Mouse (Mus musculus): Measurements from ENCODE around the gene Ppfibp2. TPM values are rescaled to one million over a fixed set of nuclear protein-coding genes. Genes with fewer than 3 reads are reported as not detected.

Ppfibp2 gene
- polyA plus RNA-seq, 1 experiment from 2014 or later, result 12.8 TPM

GRCm38 (mm10) chr7:107648937-107649688 is 54.1 kb downstream of the Ppfibp2 start:
- H3K9ac ChIP-seq, result no peak overlapping the region
- H3K27ac ChIP-seq, result no peak overlapping the region
- H3K27me3 ChIP-seq (replicated peaks), result no peaks in the 10 kb centered on the region
- H3K9me3 ChIP-seq, result no peaks in the 10 kb centered on the region
- ATAC-seq, result no peak
- H3K4me3 ChIP-seq (replicated peaks), result no peak overlapping the region
- no peaks in the 10 kb centered on the region for H3K36me3 ChIP-seq
- no peak overlapping the region for H3K4me2 ChIP-seq (replicated peaks)
- no peaks in the 10 kb centered on the region for H3K4me1 ChIP-seq (replicated peaks)
- 77% methylated on average over 12 of the region's 12 CpGs for WGBS

DNA sequence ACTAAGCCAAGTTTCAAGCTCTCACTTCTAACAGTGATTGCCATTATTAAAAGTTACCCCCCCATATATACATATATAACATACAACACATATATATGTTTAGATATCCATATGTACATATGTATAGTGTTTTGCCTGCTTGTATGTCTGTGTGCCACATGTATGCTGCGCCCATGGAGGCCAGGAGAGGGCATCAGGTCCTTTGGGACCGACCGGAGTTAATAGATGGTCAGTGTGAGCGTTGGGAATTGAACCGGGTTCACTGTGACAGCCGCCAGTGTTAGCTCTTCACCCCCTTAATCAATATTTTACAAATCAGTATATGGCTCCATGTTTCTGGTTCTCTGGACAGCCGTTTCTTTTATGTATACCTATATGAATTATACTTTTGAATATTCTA is 55.0 kb downstream of the Ppfibp2 start:
- 84% methylated on average over 7 of the region's 7 CpGs for WGBS
- H3K36me3 ChIP-seq, result no peaks in the 10 kb centered on the region
- no peaks in the 10 kb centered on the region for H3K4me1 ChIP-seq (replicated peaks)
- no peak overlapping the region for H3K4me3 ChIP-seq (replicated peaks)
- no peak overlapping the region for H3K27ac ChIP-seq
- no peak overlapping the region for H3K4me2 ChIP-seq (replicated peaks)
- no peak overlapping the region for H3K9ac ChIP-seq
- ATAC-seq, result no peak
- no peaks in the 10 kb centered on the region for H3K27me3 ChIP-seq (replicated peaks)
- H3K9me3 ChIP-seq, result no peaks in the 10 kb centered on the region

- Histone ChIP-seq H3K36me3 (no peaks in the 10 kb centered on the region), H3K27ac (no peak overlapping the region), H3K27me3 (replicated peaks) (no peaks in the 10 kb centered on the region), H3K4me3 (replicated peaks) (no peak overlapping the region), H3K9ac (no peak overlapping the region), H3K4me2 (replicated peaks) (no peak overlapping the region), H3K4me1 (replicated peaks) (no peaks in the 10 kb centered on the region), H3K9me3 (no peaks in the 10 kb centered on the region)
- no peak for ATAC-seq
- 45% methylated on average over 1 of the region's 1 CpGs for WGBS
Measured at GRCm38 (mm10) chr7:107651821-107652220, 56.8 kb downstream of the Ppfibp2 start.

DNA sequence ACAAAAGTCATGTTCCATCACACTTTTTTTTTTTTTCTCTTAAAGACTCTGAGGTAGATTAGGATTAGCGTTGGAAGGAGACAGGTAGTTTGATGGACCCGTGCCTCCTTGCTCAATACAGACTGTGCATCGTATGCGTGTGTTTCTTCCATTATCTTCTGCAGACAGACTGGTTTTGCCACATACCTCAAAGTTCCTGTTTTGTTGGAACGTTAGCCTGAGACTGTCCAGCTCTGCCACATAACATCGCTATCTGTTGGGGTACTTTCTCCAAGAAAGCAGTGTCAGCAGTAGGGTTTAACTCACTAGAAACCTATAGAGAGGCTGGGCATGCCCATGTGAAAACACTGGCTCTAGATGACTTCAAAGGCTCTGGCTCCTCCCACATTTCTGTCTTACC is 61.4 kb downstream of the Ppfibp2 start:
- ATAC-seq, result no peak
- Histone ChIP-seq H3K4me3 (replicated peaks) (no peak overlapping the region), H3K36me3 (no peaks in the 10 kb centered on the region), H3K27ac (no peak overlapping the region), H3K9me3 (no peaks in the 10 kb centered on the region), H3K9ac (no peak overlapping the region), H3K4me2 (replicated peaks) (no peak overlapping the region), H3K4me1 (replicated peaks) (peaks cover 1% of the 10 kb centered on the region), H3K27me3 (replicated peaks) (no peaks in the 10 kb centered on the region)
- 76% methylated on average over 6 of the region's 6 CpGs for WGBS

DNA sequence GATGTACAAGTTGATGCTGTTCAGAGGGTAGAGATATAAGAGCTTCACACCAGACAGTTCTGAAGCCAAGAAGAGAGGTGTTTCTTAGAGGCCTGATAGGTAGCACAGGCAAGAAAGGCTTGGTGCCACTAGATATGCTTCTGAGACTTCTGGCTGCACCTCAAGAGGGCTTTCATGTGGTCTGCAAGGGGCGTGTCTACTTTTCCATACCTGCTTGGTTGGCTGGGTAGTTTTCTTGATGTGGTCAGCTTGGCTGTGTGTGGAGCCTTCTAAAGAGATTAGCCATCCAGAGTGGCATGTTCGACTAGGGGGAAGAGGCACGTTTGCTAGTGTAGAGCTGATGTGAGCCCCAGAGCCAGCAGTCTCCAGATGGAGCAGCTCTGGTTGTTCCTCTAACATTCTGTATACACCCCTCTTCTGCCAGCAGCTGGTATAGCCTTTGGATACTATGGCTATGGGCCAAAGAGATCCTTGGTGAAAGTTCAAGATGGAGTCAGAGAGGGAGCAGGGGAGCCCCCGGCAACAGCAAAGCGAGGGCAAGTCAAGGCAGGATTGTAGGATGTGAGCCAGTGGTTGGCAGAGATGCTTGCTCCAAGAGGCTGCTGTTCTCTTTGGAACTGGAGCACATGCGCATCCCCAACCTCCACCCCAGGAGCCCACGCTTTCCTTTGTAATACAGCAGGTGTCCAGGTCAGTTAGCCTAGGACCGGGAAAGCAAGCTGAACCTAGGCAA is 64.3 kb downstream of the Ppfibp2 start:
- Histone ChIP-seq H3K4me2 (replicated peaks) (no peak overlapping the region), H3K4me3 (replicated peaks) (no peak overlapping the region), H3K4me1 (replicated peaks) (peaks cover 20% of the 10 kb centered on the region), H3K36me3 (no peaks in the 10 kb centered on the region), H3K27me3 (replicated peaks) (no peaks in the 10 kb centered on the region), H3K9ac (no peak overlapping the region), H3K9me3 (no peaks in the 10 kb centered on the region), H3K27ac (no peak overlapping the region)
- ATAC-seq, result no peak
- WGBS, result 78% methylated on average over 8 of the region's 8 CpGs

- peak; percentile 6; the same call in 1 of the 2 replicates for ATAC-seq
- 12% methylated on average over 8 of the region's 8 CpGs for WGBS
- Histone ChIP-seq H3K27me3 (replicated peaks) (no peaks in the 10 kb centered on the region), H3K4me2 (replicated peaks) (0 out of 2 replicates have a peak overlapping the region, but pooled peaks have one; percentile 19), H3K4me1 (replicated peaks) (peaks cover 39% of the 10 kb centered on the region), H3K4me3 (replicated peaks) (no peak overlapping the region), H3K27ac (peak overlapping the region; percentile 81), H3K36me3 (no peaks in the 10 kb centered on the region), H3K9ac (no peak overlapping the region), H3K9me3 (no peaks in the 10 kb centered on the region)
Measured at GRCm38 (mm10) chr7:107661189-107661842, 66.3 kb downstream of the Ppfibp2 start.

- H3K27ac ChIP-seq, result peak overlapping the region; percentile 81
- no peak for ATAC-seq
- H3K27me3 ChIP-seq (replicated peaks), result no peaks in the 10 kb centered on the region
- H3K4me2 ChIP-seq (replicated peaks), result no peak overlapping the region
- H3K4me3 ChIP-seq (replicated peaks), result no peak overlapping the region
- H3K9ac ChIP-seq, result no peak overlapping the region
- H3K36me3 ChIP-seq, result no peaks in the 10 kb centered on the region
- WGBS, result 33% methylated on average over 5 of the region's 5 CpGs
- peaks cover 44% of the 10 kb centered on the region for H3K4me1 ChIP-seq (replicated peaks)
- H3K9me3 ChIP-seq, result no peaks in the 10 kb centered on the region
Measured at GRCm38 (mm10) chr7:107661843-107662281, 66.9 kb downstream of the Ppfibp2 start.

DNA sequence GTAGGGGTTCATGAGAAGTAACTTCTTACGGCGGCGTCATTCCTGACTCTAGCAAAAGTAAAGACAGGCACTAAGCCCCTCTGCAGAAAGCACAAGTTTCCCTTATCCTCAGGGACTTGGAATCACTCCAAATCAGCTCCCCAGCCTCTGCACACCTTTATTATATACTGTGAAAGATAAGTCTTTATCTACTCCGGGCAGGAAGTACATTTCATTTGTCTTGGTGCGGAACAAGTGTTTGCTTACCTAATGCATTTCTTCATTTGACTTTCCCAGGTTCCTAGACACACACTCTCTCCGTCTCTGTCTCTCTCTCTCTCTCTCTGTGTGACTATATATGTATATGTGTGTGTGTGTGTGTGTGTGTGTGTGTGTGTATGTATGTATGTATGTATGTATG is 68.6 kb downstream of the Ppfibp2 start:
- Histone ChIP-seq H3K27ac (peak overlapping the region; percentile 94), H3K9ac (no peak overlapping the region), H3K9me3 (no peaks in the 10 kb centered on the region), H3K4me3 (replicated peaks) (no peak overlapping the region), H3K4me1 (replicated peaks) (peaks cover 50% of the 10 kb centered on the region), H3K4me2 (replicated peaks) (peak overlapping the region; percentile 65), H3K36me3 (no peaks in the 10 kb centered on the region), H3K27me3 (replicated peaks) (no peaks in the 10 kb centered on the region)
- peak; percentile 44 for ATAC-seq
- 49% methylated on average over 6 of the region's 6 CpGs for WGBS

DNA sequence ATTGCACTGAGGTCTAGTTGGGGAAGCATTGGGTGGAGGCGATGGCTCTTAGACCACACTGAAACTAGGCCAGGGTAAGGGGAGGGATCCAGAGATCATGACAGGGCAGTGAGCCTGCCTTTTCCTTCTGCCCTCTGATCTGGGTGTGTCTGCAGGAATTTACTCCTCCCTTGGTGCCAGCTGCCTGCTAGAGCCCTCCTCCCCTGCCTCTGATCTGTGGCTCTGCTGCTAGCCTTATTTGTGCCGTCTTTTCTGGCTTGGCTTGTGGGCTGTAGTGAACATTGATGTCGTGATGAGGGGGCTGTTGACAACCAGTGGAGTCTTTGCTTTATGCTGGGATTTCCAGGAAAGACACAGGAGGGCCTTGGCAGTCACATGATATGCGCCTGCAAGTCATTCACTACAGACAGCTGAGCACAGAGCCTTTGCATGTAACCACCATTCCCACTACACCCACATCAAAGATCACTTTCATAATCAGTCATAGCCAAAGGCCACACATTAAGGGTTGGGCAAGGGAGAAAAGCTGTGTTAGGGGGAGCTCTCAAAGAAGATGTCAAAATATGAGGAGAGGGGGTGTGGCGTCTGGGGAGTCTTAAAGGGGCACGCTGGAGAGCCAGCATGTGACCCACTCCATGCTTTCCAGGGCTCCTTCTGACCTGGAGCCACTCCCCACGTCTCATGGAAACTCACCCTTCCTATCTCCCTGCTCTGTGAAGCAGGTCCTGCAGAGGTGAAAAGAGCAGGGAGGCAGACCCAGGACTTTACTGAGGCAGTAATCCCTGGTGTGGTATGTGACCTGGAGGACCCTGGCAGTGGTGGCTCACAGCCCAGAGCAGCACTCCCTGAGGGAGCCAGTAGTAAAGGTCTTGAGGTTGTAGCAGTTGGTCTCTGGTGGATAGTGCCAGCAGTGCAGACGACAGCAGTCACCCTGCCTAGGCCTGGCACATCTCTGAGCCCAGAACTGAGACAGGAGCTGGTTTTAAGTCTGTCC is 69.4 kb downstream of the Ppfibp2 start:
- peaks cover 50% of the 10 kb centered on the region for H3K4me1 ChIP-seq (replicated peaks)
- ATAC-seq, result peak; percentile 86

DNA sequence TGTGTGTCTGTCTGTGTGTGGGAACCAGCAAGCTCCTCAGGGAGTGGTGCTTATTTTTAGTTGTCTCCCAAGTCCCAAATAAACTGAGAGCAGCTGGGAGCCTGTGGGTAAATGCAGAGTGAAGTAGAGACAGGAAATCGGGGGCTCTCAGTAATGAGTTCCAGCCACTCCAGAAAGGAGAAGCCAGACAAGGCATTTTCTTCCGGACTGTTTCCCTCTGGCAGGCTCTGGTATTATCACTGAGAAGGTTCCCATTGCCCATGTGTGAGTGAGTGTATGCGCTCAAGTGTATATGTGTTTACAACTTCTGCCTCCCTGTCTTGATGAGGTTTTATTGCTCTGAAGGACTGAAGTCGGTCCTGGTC is 70.2 kb downstream of the Ppfibp2 start:
- Histone ChIP-seq H3K36me3 (no peaks in the 10 kb centered on the region), H3K27me3 (replicated peaks) (no peaks in the 10 kb centered on the region), H3K4me2 (replicated peaks) (peak overlapping the region; percentile 65), H3K4me3 (replicated peaks) (peak overlapping the region; percentile 44), H3K9me3 (no peaks in the 10 kb centered on the region), H3K4me1 (replicated peaks) (peaks cover 50% of the 10 kb centered on the region), H3K27ac (peak overlapping the region; percentile 94), H3K9ac (peak overlapping the region; percentile 68)
- peak; percentile 16 for ATAC-seq
- WGBS, result 8% methylated on average over 4 of the region's 4 CpGs

More for the DNA sequence above, 69.4 kb downstream of the Ppfibp2 start:
- 22% methylated on average over 8 of the region's 8 CpGs for WGBS
- peak overlapping the region; percentile 26 for H3K9ac ChIP-seq
- H3K4me3 ChIP-seq (replicated peaks), result no peak overlapping the region
- no peaks in the 10 kb centered on the region for H3K36me3 ChIP-seq
- H3K9me3 ChIP-seq, result no peaks in the 10 kb centered on the region
- H3K4me2 ChIP-seq (replicated peaks), result peak overlapping the region; percentile 65
- H3K27me3 ChIP-seq (replicated peaks), result no peaks in the 10 kb centered on the region
- H3K27ac ChIP-seq, result peak overlapping the region; percentile 94

DNA sequence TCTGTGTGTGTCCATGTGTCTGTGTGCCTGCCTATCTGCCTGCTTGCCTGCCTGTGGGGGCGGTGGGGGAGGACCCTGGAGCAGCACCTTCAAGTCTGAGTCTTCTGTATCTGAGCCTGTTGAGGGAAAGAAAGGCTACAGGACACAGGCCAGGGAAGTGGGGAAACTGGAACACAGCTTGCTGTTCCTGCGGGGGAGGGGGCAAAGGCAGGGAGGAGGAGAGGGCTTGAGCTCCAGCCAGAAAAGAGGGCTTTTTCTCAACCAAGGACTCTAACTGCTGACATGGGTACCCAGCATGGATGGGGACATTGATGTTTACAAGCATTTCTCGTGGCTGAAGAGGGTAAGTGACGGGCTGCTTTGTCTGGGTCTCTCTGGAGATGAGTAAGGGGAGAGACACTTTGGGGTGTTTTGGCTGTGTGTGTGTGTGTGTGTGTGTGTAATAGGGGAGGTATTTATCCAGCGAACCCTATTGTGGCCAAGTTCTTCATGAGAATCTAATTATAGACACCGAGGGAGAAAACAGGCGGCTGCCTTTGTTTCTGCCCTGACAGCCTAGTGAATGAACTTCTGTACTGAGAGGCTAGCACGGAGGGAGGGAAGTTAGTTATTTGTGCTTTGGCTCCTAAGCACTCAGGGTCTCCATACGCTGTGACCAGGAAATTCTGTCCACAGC is 70.7 kb downstream of the Ppfibp2 start:
- H3K4me1 ChIP-seq (replicated peaks), result peaks cover 50% of the 10 kb centered on the region
- ATAC-seq, result peak; percentile 7
- H3K4me2 ChIP-seq (replicated peaks), result peak overlapping the region; percentile 65
- peak overlapping the region; percentile 94 for H3K27ac ChIP-seq
- H3K9ac ChIP-seq, result peak overlapping the region; percentile 68
- peak overlapping the region; percentile 44 for H3K4me3 ChIP-seq (replicated peaks)
- H3K9me3 ChIP-seq, result no peaks in the 10 kb centered on the region
- H3K36me3 ChIP-seq, result no peaks in the 10 kb centered on the region
- H3K27me3 ChIP-seq (replicated peaks), result no peaks in the 10 kb centered on the region
- WGBS, result 8% methylated on average over 9 of the region's 9 CpGs

Data from intestine, embryonic 15.5 days (tissue).